Mouse (Mus musculus): ENCODE measurements around the gene Atxn1l.

- no peak for TF ChIP-seq CTCF (IDR thresholded peaks at IDR 0.05; ENCODE audit: insufficient read depth, low read length)
- no peak for TF ChIP-seq POLR2A (IDR thresholded peaks at IDR 0.05; ENCODE audit: borderline replicate concordance, extremely low read depth, low read depth, low read length)
Measured at GRCm38 (mm10) chr8:109778993-109779421, 41.5 kb upstream of the Atxn1l start.
